Mouse (Mus musculus) liver, embryonic 14.5 days (tissue): ENCODE measurements around the gene Bub3.

Source experiments
- CTCF ChIP-seq: IDR thresholded peaks from 2 replicates; pipeline ENCODE4 v1.5.1; 2016; ENCODE audit warnings: antibody characterized with exemption, low read depth, control low read depth
- EP300 ChIP-seq: IDR thresholded peaks from 2 replicates; pipeline ENCODE4 v1.6.1; 2016; ENCODE audit warnings: antibody characterized with exemption, low read depth

- TF ChIP-seq CTCF (no peak), EP300 (no peak)
These were observed 4.5 kb upstream of the Bub3 start for GRCm38 (mm10) chr7:131555301-131556081.
